Mouse (Mus musculus) CD4-positive, CD25-positive, alpha-beta regulatory T cell, adult 4 months (primary cell): Measurements from ENCODE around the gene Pskh1. TPM values are rescaled to one million over a fixed set of nuclear protein-coding genes. Genes with fewer than 3 reads are reported as not detected.
A peak's percentile ranks its signal among the peaks of the same experiment; 100 is the strongest.

Experiments used
- ATAC-seq: one replicate; pipeline ENCODE4 v1.8.0; 2017
- polyA plus RNA-seq, 2 experiments: library from polyadenylated mRNA; unstranded; fragments of 100-300 nt; shearing (Covaris generic); gene quantifications; one replicate each; pipeline ENCODE4 v1.2.1; 2017

The Pskh1 gene
- polyA plus RNA-seq, 2 experiments from 2014 or later = 10.6 to 18.1 TPM

- no peak for ATAC-seq
Measured at GRCm38 (mm10) chr8:105893339-105893738, 6.9 kb upstream of the Pskh1 start, which contains the start of gene Nrn1l. Gene Nrn1l, plus strand, starts transcription at chr8:105893567.

GRCm38 (mm10) chr8:105897801-105898480 is 2.3 kb upstream of the Pskh1 start:
- no peak for ATAC-seq

GRCm38 (mm10) chr8:105900941-105901616 is 838 bp downstream of the Pskh1 start:
- peak; percentile 74 for ATAC-seq

- peak; percentile 96 for ATAC-seq
Measured at GRCm38 (mm10) chr8:105919390-105919789, 19.1 kb downstream of the Pskh1 start.

GRCm38 (mm10) chr8:105925123-105925522 is 24.9 kb downstream of the Pskh1 start:
- ATAC-seq = no peak

- ATAC-seq = peak; percentile 91
Measured at GRCm38 (mm10) chr8:105930602-105931001, 30.4 kb downstream of the Pskh1 start.

- ATAC-seq = no peak
Measured at GRCm38 (mm10) chr8:105931271-105931670, 31.0 kb downstream of the Pskh1 start.

GRCm38 (mm10) chr8:105932525-105932924 is 32.3 kb downstream of the Pskh1 start:
- no peak for ATAC-seq

GRCm38 (mm10) chr8:105933762-105934161 is 33.5 kb downstream of the Pskh1 start, which contains the start of gene Ctrl:
Gene Ctrl, minus strand, starts transcription at chr8:105933862.
- no peak for ATAC-seq

GRCm38 (mm10) chr8:105935105-105935504 is 34.9 kb downstream of the Pskh1 start:
- ATAC-seq = no peak

- ATAC-seq = no peak
Measured at GRCm38 (mm10) chr8:105935863-105936603, 35.8 kb downstream of the Pskh1 start.

GRCm38 (mm10) chr8:105936866-105937475 is 36.7 kb downstream of the Pskh1 start:
- ATAC-seq = peak; percentile 48

- ATAC-seq = peak; percentile 90
Measured at GRCm38 (mm10) chr8:105937496-105938305, 37.5 kb downstream of the Pskh1 start.

GRCm38 (mm10) chr8:105938306-105938669 is 38.0 kb downstream of the Pskh1 start, which contains the start of gene Psmb10:
Gene Psmb10, minus strand, starts transcription at chr8:105938444.
- peak; percentile 21 for ATAC-seq

- no peak for ATAC-seq
Measured at GRCm38 (mm10) chr8:105942026-105942425, 41.8 kb downstream of the Pskh1 start.

GRCm38 (mm10) chr8:105942542-105942941 is 42.3 kb downstream of the Pskh1 start:
- no peak for ATAC-seq

GRCm38 (mm10) chr8:105943321-105943739 is 43.1 kb downstream of the Pskh1 start, which contains the start of gene Lcat:
Gene Lcat, minus strand, starts transcription at chr8:105943382.
- ATAC-seq = no peak

- ATAC-seq = no peak
Measured at GRCm38 (mm10) chr8:105949350-105949749, 49.1 kb downstream of the Pskh1 start.

GRCm38 (mm10) chr8:105951057-105951659 is 50.9 kb downstream of the Pskh1 start:
- ATAC-seq = no peak

GRCm38 (mm10) chr8:105956556-105956955 is 56.3 kb downstream of the Pskh1 start:
- no peak for ATAC-seq

GRCm38 (mm10) chr8:105957813-105958212 is 57.6 kb downstream of the Pskh1 start:
- no peak for ATAC-seq
